Mouse (Mus musculus) heart, embryonic 11.5 days (tissue): ENCODE measurements at regions not wholly inside any gene's neighbourhood (a gene's known extent, or its start where the extent isn't known, plus 50 kb on each side); places are given as distances from the start of the nearest gene placed in this dataset.

Experiments
- ATAC-seq: fragments of 200-750 bp; cut with Nextera tagmentation; replicated peaks from 2 replicates; pipeline ENCODE4 v1.8.0; 2017; ENCODE audit warnings: moderate library complexity; ENCODE audit not compliant: insufficient number of reproducible peaks, low FRiP score, low TSS enrichment
- H3K27ac ChIP-seq: fragments of 300-500 bp; sonication (generic); 2 replicates; pipeline ENCODE4 v1.5.1; 2014; ENCODE audit warnings: mild to moderate bottlenecking, low read depth, low read length
- H3K27me3 ChIP-seq: fragments of 300-500 bp; sonication (generic); 2 replicates; pipeline ENCODE4 v1.6.1; 2014; ENCODE audit warnings: mild to moderate bottlenecking, low read length, mixed read lengths; ENCODE audit not compliant: control insufficient read depth, insufficient read depth
- H3K36me3 ChIP-seq: fragments of 300-500 bp; sonication (generic); 2 replicates; pipeline ENCODE4 v1.6.1; 2014; ENCODE audit warnings: mild to moderate bottlenecking, low read length, moderate library complexity, mixed read lengths; ENCODE audit not compliant: control insufficient read depth, insufficient read depth
- H3K4me1 ChIP-seq: fragments of 300-500 bp; sonication (generic); 2 replicates; pipeline ENCODE4 v1.6.1; 2014; ENCODE audit warnings: low read length; ENCODE audit not compliant: control insufficient read depth, insufficient read depth
- H3K4me2 ChIP-seq: fragments of 300-500 bp; sonication (generic); 2 replicates; pipeline ENCODE4 v1.6.1; 2014; ENCODE audit warnings: mild to moderate bottlenecking, moderate library complexity
- H3K4me3 ChIP-seq: fragments of 300-500 bp; sonication (generic); 2 replicates; pipeline ENCODE4 v1.5.1; 2014; ENCODE audit warnings: low read depth, low read length
- H3K9ac ChIP-seq: fragments of 300-500 bp; sonication (generic); 2 replicates; pipeline ENCODE4 v1.6.1; 2014; ENCODE audit warnings: mild to moderate bottlenecking, low read depth, low read length, moderate library complexity
- H3K9me3 ChIP-seq: fragments of 300-500 bp; sonication (generic); replicated peaks from 2 replicates; pipeline ENCODE4 v1.6.1; 2016; ENCODE audit warnings: low read length; ENCODE audit not compliant: control insufficient read depth
- WGBS: fragments of 180-500 bp; shearing (Covaris S2); extraction: QIAGEN DNeasy Blood & Tissue Kit; methylation state at CpG from one replicate; pipeline ENCODE4 v1.1.7; 2014; ENCODE audit not compliant: insufficient replicate concordance; 5-methylcytosine and 5-hydroxymethylcytosine counted together

- no peak for ATAC-seq
- Histone ChIP-seq H3K9ac (no peak overlapping the region), H3K4me1 (no peaks in the 10 kb centered on the region), H3K4me2 (no peak overlapping the region), H3K4me3 (no peak overlapping the region), H3K9me3 (no peaks in the 10 kb centered on the region), H3K27ac (no peak overlapping the region), H3K36me3 (no peaks in the 10 kb centered on the region), H3K27me3 (no peaks in the 10 kb centered on the region)
- WGBS, result 60% methylated on average over 1 of the region's 1 CpGs
These were observed 129.7 kb upstream of the Shh start for GRCm38 (mm10) chr5:28596537-28597314.

GRCm38 (mm10) chr5:28571347-28571998, 104.4 kb upstream of the Shh start:
- no peak for ATAC-seq
- Histone ChIP-seq H3K27ac (no peak overlapping the region), H3K36me3 (no peaks in the 10 kb centered on the region), H3K9ac (no peak overlapping the region), H3K4me1 (no peaks in the 10 kb centered on the region), H3K4me3 (no peak overlapping the region), H3K9me3 (no peaks in the 10 kb centered on the region), H3K4me2 (no peak overlapping the region), H3K27me3 (no peaks in the 10 kb centered on the region)
- 69% methylated on average over 5 of the region's 5 CpGs for WGBS

GRCm38 (mm10) chr5:28568417-28568816, 101.4 kb upstream of the Shh start:
- Histone ChIP-seq H3K36me3 (no peaks in the 10 kb centered on the region), H3K4me3 (no peak overlapping the region), H3K27ac (no peak overlapping the region), H3K27me3 (no peaks in the 10 kb centered on the region), H3K4me1 (no peaks in the 10 kb centered on the region), H3K9ac (no peak overlapping the region), H3K9me3 (no peaks in the 10 kb centered on the region), H3K4me2 (no peak overlapping the region)
- no peak for ATAC-seq

GRCm38 (mm10) chr5:28567341-28567905, 100.4 kb upstream of the Shh start:
- Histone ChIP-seq H3K4me3 (no peak overlapping the region), H3K4me2 (no peak overlapping the region), H3K9me3 (no peaks in the 10 kb centered on the region), H3K4me1 (no peaks in the 10 kb centered on the region), H3K27me3 (no peaks in the 10 kb centered on the region), H3K36me3 (no peaks in the 10 kb centered on the region), H3K9ac (no peak overlapping the region), H3K27ac (no peak overlapping the region)
- ATAC-seq, result no peak
- WGBS, result 81% methylated on average over 5 of the region's 5 CpGs

- Histone ChIP-seq H3K9me3 (no peaks in the 10 kb centered on the region), H3K4me3 (no peak overlapping the region), H3K4me2 (no peak overlapping the region), H3K9ac (no peak overlapping the region), H3K36me3 (no peaks in the 10 kb centered on the region), H3K4me1 (no peaks in the 10 kb centered on the region), H3K27ac (no peak overlapping the region), H3K27me3 (no peaks in the 10 kb centered on the region)
- ATAC-seq, result no peak
- WGBS, result 28% methylated on average over 3 of the region's 3 CpGs
These were observed 96.3 kb upstream of the Shh start for GRCm38 (mm10) chr5:28563401-28563800.

GRCm38 (mm10) chr5:28562917-28563316, 95.9 kb upstream of the Shh start:
- ATAC-seq, result no peak
- WGBS, result 68% methylated on average over 1 of the region's 1 CpGs
- Histone ChIP-seq H3K4me1 (no peaks in the 10 kb centered on the region), H3K27ac (no peak overlapping the region), H3K36me3 (no peaks in the 10 kb centered on the region), H3K4me2 (no peak overlapping the region), H3K9ac (no peak overlapping the region), H3K4me3 (no peak overlapping the region), H3K9me3 (no peaks in the 10 kb centered on the region), H3K27me3 (no peaks in the 10 kb centered on the region)

- Histone ChIP-seq H3K9ac (no peak overlapping the region), H3K27me3 (no peaks in the 10 kb centered on the region), H3K4me3 (no peak overlapping the region), H3K36me3 (no peaks in the 10 kb centered on the region), H3K4me2 (no peak overlapping the region), H3K27ac (no peak overlapping the region), H3K4me1 (no peaks in the 10 kb centered on the region), H3K9me3 (no peaks in the 10 kb centered on the region)
- 77% methylated on average over 2 of the region's 2 CpGs for WGBS
- no peak for ATAC-seq
These were observed 86.5 kb upstream of the Shh start for GRCm38 (mm10) chr5:28553543-28553942.

- H3K4me2 ChIP-seq, result no peak overlapping the region
- 59% methylated on average over 6 of the region's 6 CpGs for WGBS
These were observed 63.3 kb upstream of the Shh start for GRCm38 (mm10) chr5:28530202-28530855.

More at GRCm38 (mm10) chr5:28530202-28530855, 63.3 kb upstream of the Shh start:
- Histone ChIP-seq H3K27ac (no peak overlapping the region), H3K4me1 (no peaks in the 10 kb centered on the region), H3K27me3 (no peaks in the 10 kb centered on the region), H3K4me3 (no peak overlapping the region), H3K36me3 (no peaks in the 10 kb centered on the region), H3K9me3 (no peaks in the 10 kb centered on the region), H3K9ac (no peak overlapping the region)
- ATAC-seq, result no peak
